Mouse (Mus musculus) left cerebral cortex, adult 8-10 months (tissue): ENCODE data around the gene Mob3c. TPM values are rescaled to one million over a fixed set of nuclear protein-coding genes. Genes with fewer than 3 reads are reported as not detected.

ENCODE experiments used
- DNase-seq, 2 experiments: peaks; one replicate each; pipeline ENCODE4 v3.0.0; 2022; ENCODE audit warnings: low spot score in 2 of 2
- total RNA-seq, 4 experiments: library from RNA; stranded (reverse); gene quantifications; 2 replicates each; pipeline ENCODE4 v1.2.4; 2022

Gene Mob3c
- total RNA-seq, 4 experiments from 2014 or later, result 5.0 to 7.3 (median 6.1) TPM

DNA sequence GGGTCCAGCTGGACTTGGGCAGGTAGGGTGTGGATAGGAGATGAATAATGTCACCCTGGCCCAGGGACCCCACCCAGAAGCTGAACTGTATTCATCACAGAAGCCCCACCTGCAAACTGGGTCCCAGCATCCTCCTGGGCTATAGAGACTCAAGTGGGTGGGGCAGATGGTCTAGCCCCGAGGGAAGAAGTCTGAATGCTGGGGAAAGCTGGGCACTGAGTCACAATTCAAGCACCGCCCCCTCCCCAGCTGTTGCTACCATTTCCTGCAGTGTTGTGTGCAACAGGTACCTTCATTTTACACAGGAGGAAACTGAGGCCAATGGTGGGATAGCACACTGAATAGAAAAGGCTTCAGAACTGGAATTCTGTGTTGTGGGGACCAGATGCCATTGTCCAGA, 4.1 kb downstream of the Mob3c start:
- DNase-seq, result no peak

- DNase-seq, result no peak
Measured at GRCm38 (mm10) chr4:115835576-115835975, 7.7 kb downstream of the Mob3c start.

- no peak for DNase-seq
Measured at GRCm38 (mm10) chr4:115838196-115838595, 10.3 kb downstream of the Mob3c start.

DNA sequence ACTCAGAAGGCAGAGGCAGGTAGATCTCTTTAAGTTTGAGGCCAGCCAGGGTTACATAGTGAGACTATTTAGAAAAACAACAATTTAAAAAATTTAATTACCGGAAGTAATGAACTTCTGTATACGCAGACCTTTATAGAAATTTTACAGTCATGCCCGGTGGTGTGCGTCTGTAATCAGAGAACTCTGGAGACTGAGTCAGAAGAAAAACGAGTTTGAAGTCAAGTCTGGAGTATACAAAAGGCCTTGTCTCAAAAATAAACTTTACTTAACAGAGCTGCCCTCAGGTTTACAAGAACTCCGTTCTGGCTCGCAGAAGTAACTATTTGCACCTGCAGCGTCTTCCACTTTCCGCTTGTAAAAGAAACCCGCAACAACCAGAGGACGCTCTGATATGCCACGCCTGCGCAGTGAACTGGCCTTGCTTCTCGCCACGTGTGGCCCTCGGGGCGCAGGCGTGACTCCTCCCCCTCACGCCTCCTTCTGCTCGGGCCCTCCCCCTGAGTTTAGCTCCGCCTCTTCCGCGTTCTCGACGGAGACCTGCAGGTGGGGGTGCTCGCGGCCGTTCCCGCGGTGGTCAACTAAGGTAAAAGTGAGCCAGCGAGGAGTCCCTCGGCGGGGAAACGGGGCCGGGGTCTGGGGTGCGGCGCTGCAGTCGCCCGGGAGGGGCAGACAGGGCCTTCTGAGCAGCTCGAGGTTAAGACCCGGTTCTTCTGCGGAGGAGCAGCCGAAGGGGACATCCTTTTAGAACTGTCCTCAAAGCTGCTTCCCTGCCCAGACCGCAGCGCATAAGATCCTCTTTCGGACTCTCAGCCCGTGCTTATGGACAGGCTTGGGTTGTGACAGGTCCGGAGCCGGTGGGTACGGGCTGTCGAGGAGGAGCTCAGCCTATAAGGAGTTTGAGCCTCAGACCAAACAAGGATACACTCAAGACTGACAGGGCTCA, 11.1 kb downstream of the Mob3c start, which contains the start of gene Mknk1:
Gene Mknk1, plus strand, starts transcription at position 503 of the 946 bp plus-strand sequence.
- peak; percentile 72 to 91 for DNase-seq

GRCm38 (mm10) chr4:115839956-115840355, 12.1 kb downstream of the Mob3c start:
- no peak for DNase-seq

- DNase-seq, result no peak
Measured at GRCm38 (mm10) chr4:115840842-115841241, 12.9 kb downstream of the Mob3c start.

GRCm38 (mm10) chr4:115846656-115847055, 18.8 kb downstream of the Mob3c start:
- DNase-seq, result no peak

GRCm38 (mm10) chr4:115847377-115847776, 19.5 kb downstream of the Mob3c start:
- DNase-seq, result peak in 1 of 2 experiments; percentile 52

GRCm38 (mm10) chr4:115848083-115848482, 20.2 kb downstream of the Mob3c start:
- no peak for DNase-seq

DNA sequence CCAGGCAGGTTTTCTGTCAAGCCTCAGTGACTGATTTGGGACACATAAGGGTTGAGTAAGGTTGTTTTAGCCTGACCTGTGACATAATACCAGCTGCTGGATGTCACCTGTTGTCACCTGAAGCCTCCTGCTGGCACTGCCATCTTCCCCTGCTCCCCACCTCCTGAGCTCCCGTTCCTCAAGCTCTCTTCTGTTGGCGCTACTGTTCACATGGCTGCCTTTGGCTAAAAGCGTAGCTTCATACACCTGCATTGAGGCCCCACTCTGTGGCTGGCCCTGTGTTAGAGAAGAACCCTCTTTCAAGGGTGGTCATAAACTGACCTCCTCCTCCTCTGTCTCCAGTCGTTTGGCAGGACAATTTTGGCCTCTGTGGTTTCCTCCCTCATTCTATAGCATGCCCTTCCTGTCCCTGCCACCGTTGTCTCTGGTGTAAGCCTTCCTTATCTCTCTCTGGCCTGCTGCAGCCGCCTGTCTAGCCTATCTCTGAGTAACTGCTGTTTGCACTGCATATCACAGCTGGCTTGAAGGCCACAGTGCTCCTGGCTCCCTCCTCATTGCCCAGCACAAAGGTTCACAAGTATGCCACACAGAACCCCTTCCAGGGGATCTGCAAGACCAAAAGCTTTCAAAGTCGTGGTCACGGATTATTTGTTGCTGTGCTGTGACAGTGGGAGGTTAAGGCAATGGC, 21.2 kb downstream of the Mob3c start:
- no peak for DNase-seq

DNA sequence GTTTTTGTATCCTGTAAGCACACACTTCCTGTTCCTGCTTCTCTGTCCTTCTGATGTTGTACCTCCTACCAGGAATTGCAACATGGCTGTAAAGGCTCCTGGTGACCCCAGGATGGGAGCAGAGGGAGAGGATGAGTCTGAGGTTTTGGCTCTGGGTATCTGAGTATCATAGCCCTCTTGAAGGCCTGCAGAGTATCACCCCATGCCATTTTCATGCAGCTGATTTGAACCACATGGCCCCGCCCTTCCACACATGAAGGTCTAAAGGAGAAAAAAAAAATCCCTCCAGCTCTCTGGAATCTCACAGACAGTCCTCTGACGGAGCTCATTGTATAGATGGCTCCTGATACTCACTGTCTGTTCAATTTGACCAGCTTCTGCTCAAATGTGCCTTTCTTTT, 22.2 kb downstream of the Mob3c start:
- DNase-seq, result no peak

DNA sequence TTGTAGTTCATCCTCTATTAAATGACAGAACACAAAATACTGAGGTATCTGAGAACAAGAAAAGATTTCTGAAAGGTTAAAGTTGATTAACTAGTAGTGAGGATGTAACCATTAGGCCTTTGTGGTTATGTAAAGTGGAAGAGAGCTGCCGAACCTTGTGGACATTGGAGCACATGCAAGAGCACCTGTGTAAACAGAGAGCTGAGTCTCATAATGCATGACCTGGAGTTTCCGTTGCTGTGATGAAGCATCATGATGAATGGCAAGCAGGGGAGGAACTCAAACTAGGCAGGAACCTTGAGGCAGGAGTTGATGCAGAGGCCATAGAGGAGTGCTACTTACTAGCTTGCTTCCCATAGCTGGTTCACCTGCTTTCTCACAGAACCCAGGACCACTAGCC, 22.7 kb downstream of the Mob3c start:
- DNase-seq, result no peak

DNA sequence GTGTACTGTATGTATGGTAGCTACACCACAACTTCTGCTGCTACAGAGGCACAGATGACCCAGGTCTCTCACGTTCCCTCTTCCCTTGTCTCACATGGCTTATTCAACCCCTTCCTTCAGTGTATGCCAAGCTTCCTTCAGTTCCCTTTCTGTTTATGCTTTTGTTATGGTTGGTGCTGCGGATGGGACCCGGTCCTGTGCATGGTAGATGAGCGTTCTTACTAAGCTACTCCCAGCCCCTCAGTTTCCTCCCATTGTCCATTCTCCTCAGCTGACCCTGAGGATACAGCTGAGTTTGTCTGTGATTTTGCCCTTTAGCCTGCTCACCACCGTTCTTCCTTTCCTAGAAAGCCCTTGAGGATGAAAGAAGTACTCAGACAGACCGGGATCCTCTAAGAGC, 23.7 kb downstream of the Mob3c start:
- no peak for DNase-seq

- no peak for DNase-seq
Measured at GRCm38 (mm10) chr4:115855100-115855499, 27.2 kb downstream of the Mob3c start.

- no peak for DNase-seq
Measured at GRCm38 (mm10) chr4:115855609-115856008, 27.7 kb downstream of the Mob3c start.

DNA sequence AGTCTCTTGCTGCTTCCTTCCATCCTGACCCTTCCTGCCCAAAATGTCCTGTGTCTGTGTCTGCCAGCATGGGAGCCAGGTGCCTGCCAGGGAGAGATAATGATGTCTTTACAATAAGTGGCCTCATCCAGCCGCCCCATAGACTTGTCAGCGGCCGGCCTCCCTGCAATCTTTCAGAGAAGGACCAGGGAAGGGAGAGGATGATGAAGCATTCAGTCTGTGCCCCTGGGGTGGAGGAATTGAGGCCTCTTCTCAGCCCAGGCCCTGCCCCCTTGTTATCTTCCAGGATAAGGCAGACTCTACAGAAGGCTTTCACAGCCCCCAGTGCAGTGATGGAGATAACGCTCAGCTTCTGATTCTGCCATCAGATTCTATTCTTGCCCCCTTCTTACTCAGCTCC, 28.4 kb downstream of the Mob3c start:
- no peak for DNase-seq

DNA sequence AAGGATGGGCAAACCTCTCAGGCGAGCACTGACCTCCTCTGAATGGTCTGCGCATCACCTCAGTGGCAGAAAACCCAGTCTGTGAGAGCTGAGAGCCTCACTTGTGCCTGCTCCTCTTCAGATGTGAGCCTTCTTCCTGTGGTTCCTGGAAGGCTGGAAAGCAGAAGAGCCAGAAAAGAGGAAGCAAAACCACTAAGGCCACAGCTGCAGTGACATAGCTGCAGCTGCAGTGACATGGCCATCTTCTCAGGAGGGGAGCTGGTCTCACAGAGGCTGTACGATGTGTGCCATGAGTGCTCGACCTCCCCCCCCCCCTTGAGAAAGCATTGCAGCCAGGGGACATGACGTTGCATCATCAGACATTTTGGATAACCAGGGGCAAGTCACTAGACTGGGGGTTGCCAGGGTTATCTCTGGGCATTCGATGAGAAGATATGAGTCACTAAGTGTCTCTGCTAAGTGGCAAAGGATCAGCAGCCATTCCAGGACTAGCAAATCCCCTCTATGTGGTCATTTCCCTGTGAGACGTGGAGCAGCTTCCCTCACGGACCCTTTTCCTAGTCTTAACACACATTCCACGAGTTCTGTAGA, 29.5 kb downstream of the Mob3c start:
- DNase-seq, result no peak

- DNase-seq, result no peak
Measured at GRCm38 (mm10) chr4:115863352-115863751, 35.5 kb downstream of the Mob3c start.

- DNase-seq, result no peak
Measured at GRCm38 (mm10) chr4:115863880-115864279, 36.0 kb downstream of the Mob3c start.

GRCm38 (mm10) chr4:115869512-115870210, 41.8 kb downstream of the Mob3c start:
- no peak for DNase-seq

GRCm38 (mm10) chr4:115873231-115873630, 45.3 kb downstream of the Mob3c start:
- DNase-seq, result no peak
